Mouse (Mus musculus) thymus, adult 18-20 months (tissue): ENCODE results near the gene Gm14569.

Source experiments
- DNase-seq, 2 experiments: peaks; one replicate each; pipeline ENCODE4 v3.0.0; 2022; ENCODE audit warnings: mixed read lengths in 2 of 2

Gm14569 gene

GRCm38 (mm10) chrX:36491730-36492129, at the start of gene Gm14569:
TSS of gene Gm14569 (minus strand) at chrX:36491830.
- DNase-seq, result no peak

- DNase-seq, result peak; percentile 11 to 23
These were observed 42.9 kb upstream of the Gm14569 start for GRCm38 (mm10) chrX:36534514-36534913.

GRCm38 (mm10) chrX:36533744-36534143, 42.1 kb upstream of the Gm14569 start:
- DNase-seq, result no peak

GRCm38 (mm10) chrX:36530251-36530650, 38.6 kb upstream of the Gm14569 start:
- no peak for DNase-seq

GRCm38 (mm10) chrX:36523729-36524128, 32.1 kb upstream of the Gm14569 start:
- no peak for DNase-seq

- no peak for DNase-seq
These were observed 22.1 kb upstream of the Gm14569 start for GRCm38 (mm10) chrX:36513726-36514125.

- DNase-seq, result no peak
These were observed 21.6 kb upstream of the Gm14569 start for GRCm38 (mm10) chrX:36513231-36513630.

GRCm38 (mm10) chrX:36506863-36507262, 15.2 kb upstream of the Gm14569 start:
- DNase-seq, result no peak

- no peak for DNase-seq
These were observed 2.1 kb downstream of the Gm14569 start for GRCm38 (mm10) chrX:36489506-36489905.

GRCm38 (mm10) chrX:36487996-36488395, 3.6 kb downstream of the Gm14569 start:
- DNase-seq, result no peak

GRCm38 (mm10) chrX:36474873-36475272, 16.8 kb downstream of the Gm14569 start:
- peak; percentile 5 to 18 for DNase-seq

GRCm38 (mm10) chrX:36474103-36474751, 17.4 kb downstream of the Gm14569 start:
- no peak for DNase-seq

GRCm38 (mm10) chrX:36456031-36456430, 35.6 kb downstream of the Gm14569 start:
- DNase-seq, result no peak

- DNase-seq, result no peak
These were observed 53.7 kb downstream of the Gm14569 start for GRCm38 (mm10) chrX:36437932-36438331.

- no peak for DNase-seq
These were observed 56.6 kb downstream of the Gm14569 start for GRCm38 (mm10) chrX:36434993-36435392.

- no peak for DNase-seq
These were observed 72.5 kb downstream of the Gm14569 start for GRCm38 (mm10) chrX:36419153-36419552.

- DNase-seq, result peak in 1 of 2 experiments; percentile 3
These were observed 89.3 kb downstream of the Gm14569 start for GRCm38 (mm10) chrX:36402316-36402715.

- no peak for DNase-seq
These were observed 90.7 kb downstream of the Gm14569 start, which contains the start of gene Gm6268 for GRCm38 (mm10) chrX:36400980-36401379. TSS of gene Gm6268 (plus strand) at chrX:36401280.

GRCm38 (mm10) chrX:36393279-36393678, 98.4 kb downstream of the Gm14569 start:
- no peak for DNase-seq

GRCm38 (mm10) chrX:36392672-36393071, 99.0 kb downstream of the Gm14569 start:
- DNase-seq, result no peak

GRCm38 (mm10) chrX:36390503-36390902, 101.1 kb downstream of the Gm14569 start:
- DNase-seq, result no peak

- DNase-seq, result no peak
These were observed 101.7 kb downstream of the Gm14569 start for GRCm38 (mm10) chrX:36389971-36390370.

- DNase-seq, result no peak
These were observed 106.3 kb downstream of the Gm14569 start for GRCm38 (mm10) chrX:36385340-36385739.
